Mouse (Mus musculus) heart, embryonic 10.5 days (tissue): ENCODE results near the gene Map7d1. TPM values are rescaled to one million over a fixed set of nuclear protein-coding genes. Genes with fewer than 3 reads are reported as not detected.

Source experiments
- DNase-seq: peaks from one replicate; pipeline ENCODE4 v3.0.0-alpha.2; 2017; ENCODE audit warnings: low spot score
- H3K27ac ChIP-seq: fragments of 300-500 bp; sonication (generic); 2 replicates; pipeline ENCODE4 v1.5.1; 2016; ENCODE audit warnings: mild to moderate bottlenecking
- H3K27me3 ChIP-seq: fragments of 300-500 bp; sonication (generic); 2 replicates; pipeline ENCODE4 v1.6.1; 2016; ENCODE audit warnings: mild to moderate bottlenecking; ENCODE audit not compliant: poor library complexity, insufficient read depth, severe bottlenecking
- H3K36me3 ChIP-seq: fragments of 300-500 bp; sonication (generic); 2 replicates; pipeline ENCODE4 v1.6.1; 2016; ENCODE audit warnings: mild to moderate bottlenecking, moderate library complexity
- H3K4me1 ChIP-seq: fragments of 300-500 bp; sonication (generic); 2 replicates; pipeline ENCODE4 v1.6.1; 2016; ENCODE audit warnings: mild to moderate bottlenecking
- H3K4me3 ChIP-seq: fragments of 300-500 bp; sonication (generic); 2 replicates; pipeline ENCODE4 v1.5.1; 2016; ENCODE audit warnings: mild to moderate bottlenecking, moderate library complexity
- H3K9me3 ChIP-seq: fragments of 300-500 bp; sonication (generic); 2 replicates; pipeline ENCODE4 v1.6.1; 2016; ENCODE audit warnings: mild to moderate bottlenecking, moderate library complexity
- WGBS: fragments of 180-500 bp; shearing (Covaris S2); methylation state at CpG from one replicate; pipeline ENCODE4 v1.1.7; 2016; 5-methylcytosine and 5-hydroxymethylcytosine counted together
- polyA plus RNA-seq: library from polyadenylated mRNA; unstranded; fragments of >200 nt; fragmentation: Nextera tagmentation; extraction: Ambion mirVana; gene quantifications from 2 replicates; pipeline ENCODE4 v1.2.1, GENCODE M21; 2016

Gene Map7d1
- polyA plus RNA-seq, result 49.1 and 74.8 TPM in 2 replicates

- Histone ChIP-seq H3K36me3 (peaks cover 2% of the 10 kb centered on the region; the same call in 1 of the 2 replicates), H3K4me1 (peaks cover 83% of the 10 kb centered on the region), H3K27ac (peak within 1 kb of the TSS; percentile 100), H3K9me3 (no peaks in the 10 kb centered on the region), H3K4me3 (peak within 1 kb of the TSS; percentile 100), H3K27me3 (no peaks in the 10 kb centered on the region)
- DNase-seq, result peak; percentile 94
- under 1% methylated on average over 58 of the region's 59 CpGs for WGBS
Observed at GRCm38 (mm10) chr4:126256131-126256791, at the start of gene Map7d1. TSS of gene Map7d1 (minus strand) at chr4:126256343.

GRCm38 (mm10) chr4:126305428-126305827 lies 49.3 kb upstream of the Map7d1 start:
- H3K27me3 ChIP-seq, result peaks cover 48% of the 10 kb centered on the region
- WGBS, result 89% methylated on average over 1 of the region's 1 CpGs
- H3K4me1 ChIP-seq, result peaks cover 30% of the 10 kb centered on the region

GRCm38 (mm10) chr4:126303877-126304276 lies 47.7 kb upstream of the Map7d1 start:
- Histone ChIP-seq H3K4me3 (no peak overlapping the region), H3K27me3 (peaks cover 56% of the 10 kb centered on the region), H3K4me1 (peaks cover 24% of the 10 kb centered on the region), H3K27ac (no peak overlapping the region), H3K9me3 (0 out of 2 replicates have a peak, but pooled peaks cover 3% of the 10 kb centered on the region), H3K36me3 (no peaks in the 10 kb centered on the region)
- no peak for DNase-seq
- WGBS, result 61% methylated on average over 4 of the region's 4 CpGs

More at GRCm38 (mm10) chr4:126305428-126305827, 49.3 kb upstream of the Map7d1 start:
- no peaks in the 10 kb centered on the region for H3K36me3 ChIP-seq
- H3K4me3 ChIP-seq, result no peak overlapping the region
- H3K9me3 ChIP-seq, result 0 out of 2 replicates have a peak, but pooled peaks cover 3% of the 10 kb centered on the region
- no peak overlapping the region for H3K27ac ChIP-seq
- no peak for DNase-seq

- no peak for DNase-seq
- 4% methylated on average over 27 of the region's 27 CpGs for WGBS
Observed at GRCm38 (mm10) chr4:126301584-126302309, 45.6 kb upstream of the Map7d1 start.

GRCm38 (mm10) chr4:126300916-126301583 lies 44.9 kb upstream of the Map7d1 start:
- DNase-seq, result no peak
- Histone ChIP-seq H3K4me1 (peaks cover 38% of the 10 kb centered on the region), H3K36me3 (no peaks in the 10 kb centered on the region), H3K4me3 (peak overlapping the region; percentile 53), H3K9me3 (0 out of 2 replicates have a peak, but pooled peaks cover 2% of the 10 kb centered on the region), H3K27me3 (peaks cover 84% of the 10 kb centered on the region), H3K27ac (peak overlapping the region; percentile 47)
- under 1% methylated on average over 50 of the region's 50 CpGs for WGBS

More at GRCm38 (mm10) chr4:126301584-126302309, 45.6 kb upstream of the Map7d1 start:
- peak overlapping the region; percentile 53 for H3K4me3 ChIP-seq
- no peak overlapping the region for H3K27ac ChIP-seq
- 0 out of 2 replicates have a peak, but pooled peaks cover 3% of the 10 kb centered on the region for H3K9me3 ChIP-seq
- no peaks in the 10 kb centered on the region for H3K36me3 ChIP-seq
- peaks cover 31% of the 10 kb centered on the region for H3K4me1 ChIP-seq
- H3K27me3 ChIP-seq, result peaks cover 77% of the 10 kb centered on the region

- H3K4me3 ChIP-seq, result peak overlapping the region; percentile 49
- peaks cover 85% of the 10 kb centered on the region for H3K27me3 ChIP-seq
- H3K36me3 ChIP-seq, result no peaks in the 10 kb centered on the region
- under 1% methylated on average over 34 of the region's 34 CpGs for WGBS
- no peaks in the 10 kb centered on the region for H3K9me3 ChIP-seq
- no peak for DNase-seq
- peaks cover 34% of the 10 kb centered on the region for H3K4me1 ChIP-seq
- H3K27ac ChIP-seq, result peak overlapping the region; percentile 53; the same call in 1 of the 2 replicates
Observed at GRCm38 (mm10) chr4:126296617-126297101, 40.5 kb upstream of the Map7d1 start.

GRCm38 (mm10) chr4:126295937-126296336 lies 39.8 kb upstream of the Map7d1 start:
- 47% methylated on average over 4 of the region's 4 CpGs for whole genome bisulfite sequencing
- no peak for DNase-seq
- no peak overlapping the region for H3K27ac ChIP-seq
- H3K4me3 ChIP-seq, result no peak overlapping the region
- no peaks in the 10 kb centered on the region for H3K36me3 ChIP-seq
- peaks cover 33% of the 10 kb centered on the region for H3K4me1 ChIP-seq
- H3K27me3 ChIP-seq, result peaks cover 84% of the 10 kb centered on the region
- no peaks in the 10 kb centered on the region for H3K9me3 ChIP-seq

GRCm38 (mm10) chr4:126295152-126295551 lies 39.0 kb upstream of the Map7d1 start:
- Histone ChIP-seq H3K27ac (no peak overlapping the region), H3K4me3 (no peak overlapping the region), H3K27me3 (peaks cover 84% of the 10 kb centered on the region), H3K4me1 (peaks cover 27% of the 10 kb centered on the region), H3K9me3 (no peaks in the 10 kb centered on the region), H3K36me3 (no peaks in the 10 kb centered on the region)
- WGBS, result 63% methylated on average over 6 of the region's 6 CpGs
- no peak for DNase-seq

GRCm38 (mm10) chr4:126291196-126291595 lies 35.1 kb upstream of the Map7d1 start:
- Histone ChIP-seq H3K36me3 (no peaks in the 10 kb centered on the region), H3K9me3 (no peaks in the 10 kb centered on the region), H3K4me1 (peaks cover 31% of the 10 kb centered on the region), H3K4me3 (0 out of 2 replicates have a peak overlapping the region, but pooled peaks have one; percentile 8), H3K27ac (no peak overlapping the region), H3K27me3 (peaks cover 82% of the 10 kb centered on the region)
- DNase-seq, result no peak
- WGBS, result 19% methylated on average over 13 of the region's 13 CpGs

GRCm38 (mm10) chr4:126290314-126290713 lies 34.2 kb upstream of the Map7d1 start:
- Histone ChIP-seq H3K4me1 (peaks cover 30% of the 10 kb centered on the region), H3K27ac (no peak overlapping the region), H3K27me3 (peaks cover 81% of the 10 kb centered on the region), H3K4me3 (no peak overlapping the region), H3K36me3 (no peaks in the 10 kb centered on the region), H3K9me3 (peaks cover 4% of the 10 kb centered on the region; the same call in 1 of the 2 replicates)
- DNase-seq, result no peak
- WGBS, result 85% methylated on average over 8 of the region's 8 CpGs

- Histone ChIP-seq H3K27me3 (peaks cover 87% of the 10 kb centered on the region), H3K4me1 (peaks cover 27% of the 10 kb centered on the region), H3K9me3 (peaks cover 4% of the 10 kb centered on the region; the same call in 1 of the 2 replicates), H3K4me3 (peak overlapping the region; percentile 13), H3K27ac (no peak overlapping the region), H3K36me3 (no peaks in the 10 kb centered on the region)
- DNase-seq, result no peak
- 38% methylated on average over 17 of the region's 17 CpGs for WGBS
Observed at GRCm38 (mm10) chr4:126288085-126288666, 32.0 kb upstream of the Map7d1 start.

GRCm38 (mm10) chr4:126287302-126287995 lies 31.3 kb upstream of the Map7d1 start:
- H3K9me3 ChIP-seq, result peaks cover 4% of the 10 kb centered on the region; the same call in 1 of the 2 replicates
- H3K36me3 ChIP-seq, result no peaks in the 10 kb centered on the region
- H3K27me3 ChIP-seq, result peaks cover 88% of the 10 kb centered on the region
- no peak overlapping the region for H3K27ac ChIP-seq
- H3K4me3 ChIP-seq, result peak overlapping the region; percentile 59; the same call in 1 of the 2 replicates
- no peak for DNase-seq
- H3K4me1 ChIP-seq, result peaks cover 27% of the 10 kb centered on the region
- 28% methylated on average over 11 of the region's 11 CpGs for WGBS
